ENCODE assay signal across 7 mouse cellular contexts in the genomic region with DNA sequence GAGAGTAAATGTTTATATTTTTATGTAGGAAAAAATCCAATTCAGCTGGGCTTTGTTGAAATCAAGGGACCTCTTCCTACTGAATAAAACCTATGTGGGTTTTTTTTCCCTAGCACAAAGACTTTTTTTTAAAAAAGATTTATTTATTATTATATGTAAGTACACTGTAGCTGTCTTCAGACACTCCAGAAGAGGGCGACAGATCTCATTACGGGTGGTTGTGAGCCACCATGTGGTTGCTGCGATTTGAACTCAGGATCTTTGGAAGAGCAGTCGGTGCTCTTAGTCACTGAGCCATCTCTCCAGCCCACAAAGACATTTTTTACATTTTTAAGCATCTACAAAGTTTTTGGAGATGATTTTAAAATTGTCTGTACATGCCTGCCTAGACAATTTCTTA.
DNase-seq lines count a peak whose midpoint lies in the region; ATAC-seq and TF ChIP-seq lines count a peak whose summit lies in the region.
"Not testable (repeated sequence)": the region's sequence is repeated elsewhere in the genome, so short reads cannot be mapped to it uniquely, and the experiment has no call there.

No protein-coding gene starts in this region.

- not testable (repeated sequence) for TF ChIP-seq EP300 in heart, adult 2 months (IDR thresholded peaks at IDR 0.05; ENCODE audit: insufficient read depth, low read depth, low read length); liver, embryonic 14.5 days (IDR thresholded peaks at IDR 0.05; ENCODE audit: low read depth); stomach, postnatal 0 days (optimal IDR thresholded peaks at IDR 0.05)

- H3K4me3 ChIP-seq in heart, adult 2 months; kidney, postnatal 0 days (replicated peaks; ENCODE audit: low read depth, low read length); liver, embryonic 14.5 days (ENCODE audit: insufficient read depth in 1 of 2, low read depth in 2 of 2, low read length in 2 of 2); stomach, postnatal 0 days (ENCODE audit: low read depth, low read length): not testable (repeated sequence)

- not testable (repeated sequence) for TF ChIP-seq POLR2A in heart, adult 2 months (IDR thresholded peaks at IDR 0.05; ENCODE audit: insufficient read depth, low read depth, low read length)

- not testable (repeated sequence) for H3K9me3 ChIP-seq in kidney, postnatal 0 days (replicated peaks; ENCODE audit: low read length); liver, embryonic 14.5 days (ENCODE audit: control insufficient read depth, low read length); stomach, postnatal 0 days (ENCODE audit: control insufficient read depth, low read length)

- intact Hi-C loops in heart, adult 2 months (cut with DNase I): loop anchor here (5.0 kb wide), 2 partner anchors 115 to 205 kb away; a partner anchor contains a TSS

- 91% methylated on average over 4 of the region's 4 CpGs for WGBS in heart, adult 2 months
- WGBS in kidney, postnatal 0 days: 89% methylated on average over 4 of the region's 4 CpGs
- 78% methylated on average over 4 of the region's 4 CpGs for WGBS in liver, embryonic 14.5 days (ENCODE audit: insufficient replicate concordance)
- WGBS in stomach, postnatal 0 days: 89% methylated on average over 4 of the region's 4 CpGs

- not testable (repeated sequence) for H3K9ac ChIP-seq in heart, adult 2 months (ENCODE audit: low read depth, low read length); kidney, postnatal 0 days (ENCODE audit: low read depth, low read length); liver, embryonic 14.5 days (replicated peaks); stomach, postnatal 0 days (ENCODE audit: low read length)

- not testable (repeated sequence) for H3K27ac ChIP-seq in heart, adult 2 months; kidney, postnatal 0 days; liver, embryonic 14.5 days; stomach, postnatal 0 days (replicated peaks)

- not testable (repeated sequence) for H3K27me3 ChIP-seq in heart, adult 2 months (ENCODE audit: control insufficient read depth, insufficient read depth, low read length); kidney, postnatal 0 days (ENCODE audit: insufficient read depth, low read length); liver, embryonic 14.5 days (ENCODE audit: control insufficient read depth, insufficient read depth, low read length); stomach, postnatal 0 days (ENCODE audit: control insufficient read depth, insufficient read depth, low read length)

- not testable (repeated sequence) for H3K4me2 ChIP-seq in kidney, postnatal 0 days (ENCODE audit: low read length); liver, embryonic 14.5 days (ENCODE audit: low read depth); stomach, postnatal 0 days (replicated peaks; ENCODE audit: low read depth)

- not testable (repeated sequence) for H3K36me3 ChIP-seq in heart, adult 2 months (ENCODE audit: control insufficient read depth, insufficient read depth, low read length)
- H3K36me3 ChIP-seq in kidney, postnatal 0 days (ENCODE audit: insufficient read depth, low read length): peaks cover 53% of the 10 kb centered on the region
- peaks cover 74% of the 10 kb centered on the region for H3K36me3 ChIP-seq in liver, embryonic 14.5 days (replicated peaks; ENCODE audit: control insufficient read depth, insufficient read depth, low read depth)
- H3K36me3 ChIP-seq in stomach, postnatal 0 days (ENCODE audit: control insufficient read depth, insufficient read depth, low read length): peaks cover 41% of the 10 kb centered on the region

- peak; percentile 17 for DNase-seq in 416B (ENCODE audit: low read depth)
- peak; percentile 10 for DNase-seq in T-cell, adult 2 months (ENCODE audit: low spot score)
- DNase-seq in heart, adult 2 months; kidney, postnatal 0 days (ENCODE audit: low spot score); liver, embryonic 14.5 days (ENCODE audit: low read depth in 3 of 3, low spot score in 3 of 3); stomach, postnatal 0 days (ENCODE audit: low spot score): not testable (repeated sequence)
- DNase-seq in lung, postnatal 25 days (ENCODE audit: low spot score): peak; percentile 18

- not testable (repeated sequence) for H3K79me2 ChIP-seq in heart, adult 2 months (replicated peaks; ENCODE audit: control insufficient read depth, insufficient read depth, low read length)

- not testable (repeated sequence) for ATAC-seq in kidney, postnatal 0 days (replicated peaks; ENCODE audit: low FRiP score, low read depth); liver, embryonic 14.5 days (ENCODE audit: insufficient read depth); stomach, postnatal 0 days (ENCODE audit: low FRiP score, low TSS enrichment)

- TF ChIP-seq CTCF in heart, adult 2 months (IDR thresholded peaks at IDR 0.05): peak; percentile 71
- TF ChIP-seq CTCF in kidney, postnatal 0 days (IDR thresholded peaks at IDR 0.05; ENCODE audit: low read depth): peak; percentile 46
- TF ChIP-seq CTCF in liver, embryonic 14.5 days (IDR thresholded peaks at IDR 0.05; ENCODE audit: low read depth): peak; percentile 45
- peak; percentile 52 for TF ChIP-seq CTCF in stomach, postnatal 0 days (IDR thresholded peaks at IDR 0.05; ENCODE audit: low read depth)

- H3K4me1 ChIP-seq in heart, adult 2 months (ENCODE audit: control insufficient read depth, insufficient read depth, low read length); kidney, postnatal 0 days (replicated peaks; ENCODE audit: insufficient read depth, low read length); liver, embryonic 14.5 days (replicated peaks; ENCODE audit: control insufficient read depth in 2 of 2, insufficient read depth in 2 of 2, low read length in 1 of 2); stomach, postnatal 0 days (replicated peaks; ENCODE audit: control insufficient read depth, insufficient read depth): not testable (repeated sequence)
